Mouse (Mus musculus) MEL-GATA-1-ER (cell line): ENCODE data around the gene Zcchc2.

ENCODE experiments used
- DNase-seq: peaks from one replicate; pipeline ENCODE4 v3.0.0-alpha.2; 2012; ENCODE audit warnings: low read depth; ENCODE audit errors: extremely low read depth

The Zcchc2 gene

GRCm38 (mm10) chr1:106071237-106072070, 81.2 kb downstream of the Zcchc2 start:
- DNase-seq: peak; percentile 68

GRCm38 (mm10) chr1:106072071-106072440, 81.8 kb downstream of the Zcchc2 start:
- DNase-seq: no peak

GRCm38 (mm10) chr1:106073166-106073565, 83.0 kb downstream of the Zcchc2 start:
- no peak for DNase-seq

- DNase-seq: peak; percentile 63
These were observed 83.9 kb downstream of the Zcchc2 start for GRCm38 (mm10) chr1:106074141-106074540.

- DNase-seq: no peak
These were observed 84.5 kb downstream of the Zcchc2 start for GRCm38 (mm10) chr1:106074656-106075055.

GRCm38 (mm10) chr1:106076641-106077040, 86.4 kb downstream of the Zcchc2 start:
- no peak for DNase-seq

GRCm38 (mm10) chr1:106077166-106077565, 87.0 kb downstream of the Zcchc2 start:
- no peak for DNase-seq
